Mouse (Mus musculus) mesoderm, embryonic 11.5 days (tissue): Measurements from ENCODE around the gene Btn2a2.

Experiments used
- DNase-seq: peaks from one replicate; pipeline ENCODE4 v3.0.0-alpha.2; 2012; ENCODE audit warnings: low read depth, low spot score

Btn2a2 gene

DNA sequence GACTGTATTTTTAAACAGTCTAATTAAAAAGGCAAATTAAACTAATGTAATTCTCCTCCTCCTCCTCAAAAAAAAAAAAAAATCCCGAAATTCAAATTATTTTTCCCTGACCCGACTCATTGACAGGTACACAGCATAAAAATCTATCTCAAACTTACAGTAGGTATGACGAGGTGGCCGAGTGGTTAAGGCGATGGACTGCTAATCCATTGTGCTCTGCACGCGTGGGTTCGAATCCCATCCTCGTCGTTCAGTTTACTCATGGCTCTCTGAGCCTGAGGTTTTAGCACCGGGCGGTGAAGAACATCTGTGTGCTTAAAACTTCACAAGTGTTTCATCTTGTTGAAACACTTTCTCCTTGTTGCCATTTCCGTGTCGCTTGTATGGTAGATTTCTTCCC, 33.0 kb upstream of the Btn2a2 start:
- DNase-seq = peak; percentile 83

DNA sequence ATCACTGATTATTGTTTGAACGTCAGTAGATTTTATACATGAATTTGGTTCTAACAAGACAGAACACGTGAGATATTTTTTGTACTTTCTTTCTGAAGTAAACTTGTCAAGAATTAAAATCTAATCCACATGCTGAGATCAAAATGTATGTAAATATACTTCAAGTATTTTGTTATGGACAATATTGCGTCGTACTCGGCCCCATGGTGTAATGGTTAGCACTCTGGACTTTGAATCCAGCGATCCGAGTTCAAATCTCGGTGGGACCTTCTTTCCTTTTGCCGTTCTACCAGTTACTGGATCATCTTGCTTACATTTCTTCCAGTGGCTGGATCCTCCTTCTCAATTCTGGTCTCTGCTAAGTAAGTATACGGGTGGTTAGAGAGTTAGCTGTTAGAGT, 30.8 kb upstream of the Btn2a2 start:
- peak; percentile 86 for DNase-seq

- peak; percentile 87 for DNase-seq
Measured at GRCm38 (mm10) chr13:23518885-23519284, 30.2 kb upstream of the Btn2a2 start.

- DNase-seq = no peak
Measured at GRCm38 (mm10) chr13:23518295-23518603, 29.6 kb upstream of the Btn2a2 start.

DNA sequence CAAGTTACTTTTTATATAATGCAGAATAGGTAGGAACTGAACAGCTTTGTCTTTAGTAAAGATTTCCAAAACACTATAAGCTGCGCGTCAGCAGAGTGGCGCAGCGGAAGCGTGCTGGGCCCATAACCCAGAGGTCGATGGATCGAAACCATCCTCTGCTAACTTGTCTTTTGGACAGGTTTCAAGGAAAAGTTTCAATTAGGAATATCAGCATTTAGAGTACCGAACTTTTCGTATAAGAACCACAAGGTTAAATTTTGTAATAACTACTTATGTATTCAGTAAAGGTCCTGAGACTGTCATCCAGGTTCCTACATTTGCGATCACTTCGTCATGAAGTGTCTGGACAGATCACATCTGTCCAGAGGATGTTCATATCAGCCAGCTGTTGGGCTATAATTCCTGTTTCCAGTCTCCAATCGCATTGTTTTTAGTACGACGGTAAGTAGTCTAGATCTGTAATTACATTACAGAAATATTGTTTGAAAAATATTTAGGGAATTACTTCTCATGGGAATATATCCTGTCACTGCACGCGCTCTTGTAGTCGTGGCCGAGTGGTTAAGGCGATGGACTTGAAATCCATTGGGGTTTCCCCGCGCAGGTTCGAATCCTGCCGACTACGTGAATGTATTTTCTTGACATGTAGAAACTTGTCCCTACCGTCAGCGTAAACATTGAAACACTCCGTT, 29.1 kb upstream of the Btn2a2 start:
- DNase-seq = peak; percentile 90

GRCm38 (mm10) chr13:23516822-23517602, 28.4 kb upstream of the Btn2a2 start:
- DNase-seq = peak; percentile 79

- no peak for DNase-seq
Measured at GRCm38 (mm10) chr13:23515826-23516620, 27.4 kb upstream of the Btn2a2 start.

DNA sequence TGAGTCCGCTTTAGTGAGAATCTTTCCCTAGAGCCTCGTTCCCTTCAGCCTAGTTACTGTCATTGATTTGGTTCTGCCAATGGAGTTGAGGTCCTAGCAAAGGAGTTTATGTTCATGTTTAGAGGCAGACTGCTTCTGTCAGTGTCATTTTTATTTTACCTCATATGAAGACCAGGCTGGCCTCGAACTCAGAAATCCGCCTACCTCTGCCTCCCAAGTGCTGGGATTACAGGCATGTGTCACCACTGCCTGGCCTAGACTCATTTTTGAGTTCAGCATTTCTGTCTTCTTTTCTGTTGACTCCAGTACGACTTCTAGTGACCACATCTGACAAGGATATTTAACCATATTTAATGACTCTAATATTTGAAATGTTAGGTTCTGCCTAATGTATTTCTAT, 26.6 kb upstream of the Btn2a2 start:
- DNase-seq = no peak

- DNase-seq = no peak
Measured at GRCm38 (mm10) chr13:23513517-23513916, 24.9 kb upstream of the Btn2a2 start.

- DNase-seq = no peak
Measured at GRCm38 (mm10) chr13:23510127-23510526, 21.5 kb upstream of the Btn2a2 start.

DNA sequence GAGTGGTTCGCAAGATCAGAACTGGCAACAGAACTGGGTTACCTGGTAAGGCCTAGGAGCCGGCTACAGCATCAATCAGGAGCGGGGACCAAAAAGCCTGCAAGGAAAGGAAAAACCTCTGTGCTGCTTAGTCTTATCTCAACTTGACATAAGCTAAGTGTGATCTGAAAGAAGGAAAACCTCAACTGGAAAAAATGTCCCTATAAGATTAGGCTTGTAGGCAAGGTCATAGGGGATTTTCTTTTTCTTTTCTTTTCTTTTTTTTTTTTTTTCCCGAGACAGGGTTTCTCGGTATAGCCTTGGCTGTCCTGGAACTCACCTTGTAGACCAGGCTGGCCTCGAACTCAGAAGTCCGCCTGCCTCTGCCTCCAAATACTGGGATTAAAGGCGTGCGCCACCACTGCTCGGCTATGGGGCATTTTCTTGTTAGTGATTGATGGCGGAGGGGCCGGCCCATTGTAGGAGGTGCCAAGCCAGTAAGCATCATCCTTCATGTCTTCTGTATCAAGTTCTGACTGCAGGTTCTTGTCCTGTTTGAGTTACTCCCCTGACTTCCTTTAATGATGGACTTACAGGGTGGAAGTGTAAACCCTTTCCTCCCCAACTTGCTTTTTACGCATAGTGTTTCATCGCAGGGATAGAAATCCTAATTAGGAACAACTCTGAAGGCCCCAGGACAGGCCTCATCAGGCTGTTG, 18.3 kb upstream of the Btn2a2 start:
- DNase-seq = no peak

GRCm38 (mm10) chr13:23506351-23506750, 17.7 kb upstream of the Btn2a2 start:
- DNase-seq = peak; percentile 78

DNA sequence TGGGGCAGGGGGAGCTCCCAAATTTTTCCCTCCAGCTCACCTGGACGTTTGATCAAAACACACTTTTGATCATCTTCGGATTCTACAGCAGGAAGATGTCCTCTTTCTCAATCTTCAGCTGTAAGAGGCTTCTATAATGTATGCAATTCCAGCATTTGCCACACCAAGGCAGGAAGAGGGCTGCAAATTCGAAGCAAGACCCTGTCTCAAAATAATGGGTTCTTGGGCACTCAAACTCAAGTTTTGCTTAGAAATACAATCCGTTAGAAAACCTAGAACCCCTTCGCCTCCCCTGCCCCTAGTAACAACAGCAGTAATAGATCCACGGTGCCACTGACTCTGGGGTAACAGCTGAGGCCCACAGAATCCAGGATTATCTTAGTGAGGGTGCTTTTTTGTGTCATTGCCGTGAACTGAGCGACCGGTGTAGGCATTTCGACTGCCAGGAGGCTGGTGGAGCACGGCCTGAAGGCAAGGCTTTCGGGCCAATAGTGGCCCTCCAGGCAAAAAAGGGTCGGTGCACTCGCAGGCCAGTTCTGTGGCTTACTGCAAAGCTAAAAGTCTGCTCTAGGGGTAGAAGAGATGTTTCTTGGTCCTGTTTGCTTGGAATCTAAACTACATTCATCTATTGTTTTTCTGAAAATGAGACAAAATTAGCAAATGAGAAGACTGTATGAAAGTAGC, 17.1 kb upstream of the Btn2a2 start:
- no peak for DNase-seq

- peak; percentile 75 for DNase-seq
Measured at GRCm38 (mm10) chr13:23503797-23504196, 15.1 kb upstream of the Btn2a2 start.

- DNase-seq = no peak
Measured at GRCm38 (mm10) chr13:23502916-23503315, 14.3 kb upstream of the Btn2a2 start.

DNA sequence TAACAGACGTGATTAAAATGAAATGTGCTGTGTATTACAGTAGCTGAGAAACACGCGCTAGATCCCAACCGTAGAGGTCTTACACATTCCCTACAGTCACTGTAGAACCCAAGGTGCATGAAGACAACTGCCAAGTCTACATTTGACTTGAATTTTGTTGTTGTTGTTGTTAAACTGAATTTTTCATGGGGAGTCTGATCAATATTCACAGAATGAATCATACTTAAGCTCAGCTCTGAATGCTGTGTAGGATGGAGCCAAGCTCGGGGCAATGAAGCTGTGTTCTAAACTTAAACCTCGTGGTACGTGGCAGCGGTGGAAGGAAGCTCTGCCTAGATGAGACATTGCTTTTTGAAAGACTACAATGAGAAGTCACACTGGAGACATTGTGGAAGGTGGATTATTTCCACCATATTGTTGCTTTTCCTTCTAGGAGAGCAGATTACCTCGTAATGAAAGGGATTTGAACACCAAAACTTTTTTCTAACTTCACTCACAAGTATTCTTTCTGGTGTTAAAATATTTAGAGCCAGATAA, 13.4 kb upstream of the Btn2a2 start:
- DNase-seq = no peak

DNA sequence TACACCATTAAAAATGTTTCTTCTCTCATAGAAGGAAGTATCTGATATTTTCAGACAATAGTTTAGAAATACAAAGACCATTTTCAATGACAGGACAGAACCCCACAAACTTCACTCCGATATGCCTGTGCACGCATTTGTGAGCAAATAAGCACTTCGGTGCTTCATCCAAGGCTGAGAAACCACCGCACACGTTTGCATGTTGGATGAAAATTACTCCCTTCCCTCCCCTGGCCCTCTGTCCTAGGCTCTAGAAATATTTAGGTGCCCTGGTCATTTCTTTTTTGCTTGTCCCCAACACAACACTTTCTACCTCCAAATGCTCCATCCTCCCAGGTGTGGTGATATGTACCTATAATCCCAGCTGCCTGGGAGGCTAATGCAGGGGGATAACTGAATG, 12.9 kb upstream of the Btn2a2 start:
- no peak for DNase-seq

- peak; percentile 89 for DNase-seq
Measured at GRCm38 (mm10) chr13:23500424-23501200, 12.0 kb upstream of the Btn2a2 start.

DNA sequence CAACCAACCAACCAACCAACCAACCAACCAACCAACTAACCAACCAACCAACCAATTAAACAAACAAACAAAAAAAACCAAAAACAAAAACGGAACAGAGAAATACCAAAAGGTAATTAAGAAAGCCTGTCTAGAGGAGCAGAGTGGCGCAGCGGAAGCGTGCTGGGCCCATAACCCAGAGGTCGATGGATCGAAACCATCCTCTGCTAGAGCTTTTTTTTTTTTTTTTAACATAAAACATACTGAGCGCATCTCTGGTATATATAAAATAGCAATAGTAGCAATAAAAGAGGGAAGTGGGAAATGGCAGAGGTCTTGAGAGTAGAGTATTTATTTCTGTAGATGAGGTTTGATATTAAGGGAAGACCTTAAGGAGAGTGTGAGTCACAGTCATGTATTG, 11.3 kb upstream of the Btn2a2 start:
- DNase-seq = no peak

DNA sequence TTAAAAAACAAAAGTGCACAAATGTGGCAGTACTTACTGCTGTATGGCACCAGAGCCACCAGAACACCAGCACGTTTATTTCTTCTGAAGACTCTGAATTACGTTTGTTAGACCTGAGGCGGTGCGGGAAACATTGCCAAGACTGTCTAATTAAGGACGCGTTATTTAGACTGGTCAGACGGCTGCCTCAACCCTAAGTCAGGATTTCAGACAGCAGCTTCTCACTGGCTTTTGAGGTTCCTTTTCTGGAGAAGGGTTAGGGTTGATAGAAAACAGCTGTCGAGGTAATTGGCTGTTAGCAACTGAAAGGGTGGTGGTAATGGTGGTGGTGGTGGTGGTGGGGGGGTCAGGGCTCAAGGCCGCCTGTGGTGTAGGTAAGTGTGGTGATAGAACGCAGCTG, 10.0 kb upstream of the Btn2a2 start:
- no peak for DNase-seq
